Mouse (Mus musculus) lung, embryonic 16.5 days (tissue): ENCODE measurements at regions not wholly inside any gene's neighbourhood (a gene's known extent, or its start where the extent isn't known, plus 50 kb on each side); places are given as distances from the start of the nearest gene placed in this dataset.
A peak's percentile ranks its signal among the peaks of the same experiment; 100 is the strongest.

Experiments
- ATAC-seq: fragments of 200-750 bp; cut with Nextera tagmentation; 2 replicates; pipeline ENCODE4 v1.8.0; 2017; ENCODE audit warnings: low read depth, mild to moderate bottlenecking, moderate library complexity
- H3K27ac ChIP-seq: fragments of 300-500 bp; sonication (generic); 2 replicates; pipeline ENCODE4 v1.5.1; 2014; ENCODE audit warnings: mild to moderate bottlenecking, control low read depth, low read length
- H3K27me3 ChIP-seq: fragments of 300-500 bp; sonication (generic); 2 replicates; pipeline ENCODE4 v1.6.1; 2014; ENCODE audit warnings: low read depth, low read length, mixed read lengths; ENCODE audit not compliant: control insufficient read depth, insufficient read depth
- H3K36me3 ChIP-seq: fragments of 300-500 bp; sonication (generic); 2 replicates; pipeline ENCODE4 v1.6.1; 2014; ENCODE audit warnings: low read length; ENCODE audit not compliant: control insufficient read depth, insufficient read depth
- H3K4me1 ChIP-seq: fragments of 300-500 bp; sonication (generic); replicated peaks from 2 replicates; pipeline ENCODE4 v1.6.1; 2014; ENCODE audit warnings: low read length, mixed read lengths; ENCODE audit not compliant: control insufficient read depth, insufficient read depth
- H3K4me2 ChIP-seq: fragments of 300-500 bp; sonication (generic); 2 replicates; pipeline ENCODE4 v1.6.1; 2014; ENCODE audit warnings: low read depth, low read length, control low read depth
- H3K4me3 ChIP-seq: fragments of 300-500 bp; sonication (generic); 2 replicates; pipeline ENCODE4 v1.5.1; 2014; ENCODE audit warnings: mild to moderate bottlenecking, low read length, control low read depth
- H3K9ac ChIP-seq: fragments of 300-500 bp; sonication (generic); 2 replicates; pipeline ENCODE4 v1.6.1; 2014; ENCODE audit warnings: low read length, control low read depth
- H3K9me3 ChIP-seq: fragments of 300-500 bp; sonication (generic); 2 replicates; pipeline ENCODE4 v1.6.1; 2016; ENCODE audit warnings: low read length; ENCODE audit not compliant: control insufficient read depth
- WGBS: fragments of 180-500 bp; shearing (Covaris S2); extraction: QIAGEN DNeasy Blood & Tissue Kit; methylation state at CpG from one replicate; pipeline ENCODE4 v1.1.7; 2014; 5-methylcytosine and 5-hydroxymethylcytosine counted together

DNA sequence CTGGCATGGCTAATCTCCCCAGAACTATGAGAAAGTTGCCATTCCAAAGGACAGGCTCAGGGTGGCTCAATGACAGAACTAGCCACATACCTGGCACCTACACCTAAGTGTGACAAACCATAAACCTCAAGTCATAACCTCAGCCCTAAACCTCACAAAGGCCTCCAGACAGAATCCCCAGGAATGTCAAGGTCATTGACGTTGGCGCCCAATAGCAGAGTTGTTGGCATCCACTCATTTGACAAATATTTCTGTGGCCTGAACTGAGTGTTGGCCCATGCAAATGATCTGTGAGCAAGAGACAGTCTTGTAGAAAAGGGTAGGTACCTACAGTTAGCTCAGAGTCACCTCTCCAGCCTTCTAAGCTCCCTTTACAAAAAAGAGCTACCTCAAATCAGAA lies 80.3 kb upstream of the Agap1 start:
- Histone ChIP-seq H3K9ac (no peak overlapping the region), H3K36me3 (no peaks in the 10 kb centered on the region), H3K4me1 (no peaks in the 10 kb centered on the region), H3K27me3 (no peaks in the 10 kb centered on the region), H3K9me3 (no peaks in the 10 kb centered on the region), H3K4me3 (no peak overlapping the region), H3K27ac (no peak overlapping the region), H3K4me2 (no peak overlapping the region)
- no peak for ATAC-seq
- 81% methylated on average over 2 of the region's 2 CpGs for WGBS

DNA sequence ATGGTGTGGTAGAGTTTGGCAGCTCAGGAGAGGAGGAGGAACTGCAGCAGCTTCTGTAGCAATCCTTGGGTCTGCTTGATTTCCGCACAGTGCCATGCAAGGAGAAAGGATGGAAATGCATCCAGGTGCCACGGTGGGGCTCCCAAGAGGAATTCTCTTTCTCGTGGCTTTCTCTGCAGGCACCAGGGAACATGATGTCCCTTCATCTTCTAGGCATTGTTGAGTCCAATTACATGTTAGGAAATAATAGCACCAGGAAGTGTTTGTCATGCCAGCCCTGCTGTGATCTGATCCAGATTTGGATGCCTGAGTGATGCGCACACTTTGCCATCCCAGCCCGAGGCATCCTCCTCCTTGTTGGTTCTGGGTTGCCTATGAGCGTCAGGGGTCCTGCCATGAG lies 72.6 kb upstream of the Agap1 start:
- 80% methylated on average over 6 of the region's 6 CpGs for WGBS
- no peaks in the 10 kb centered on the region for H3K4me1 ChIP-seq
- no peaks in the 10 kb centered on the region for H3K36me3 ChIP-seq
- H3K4me3 ChIP-seq: no peak overlapping the region
- H3K27ac ChIP-seq: no peak overlapping the region
- no peak for ATAC-seq
- no peaks in the 10 kb centered on the region for H3K27me3 ChIP-seq
- H3K4me2 ChIP-seq: no peak overlapping the region
- H3K9ac ChIP-seq: no peak overlapping the region
- H3K9me3 ChIP-seq: no peaks in the 10 kb centered on the region

DNA sequence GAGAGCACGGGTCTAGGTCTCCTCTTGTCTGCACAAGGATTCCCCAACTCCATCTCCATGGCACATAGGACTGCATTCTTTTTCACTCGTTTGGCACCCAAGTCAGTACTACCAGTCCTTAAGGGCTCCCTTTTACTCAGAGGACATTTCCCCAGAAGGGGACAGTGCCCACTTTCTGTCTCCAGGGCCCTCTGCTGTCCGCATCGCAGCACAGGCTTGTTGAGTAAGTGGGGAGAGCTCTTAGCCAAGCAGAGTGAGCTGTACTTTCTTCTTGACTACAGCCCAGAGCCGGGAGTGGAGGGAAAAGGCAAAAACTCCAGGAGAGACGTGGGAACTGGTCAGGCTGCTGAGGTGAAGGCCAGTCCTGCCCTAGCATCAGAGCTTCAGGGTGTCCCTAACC lies 69.5 kb upstream of the Agap1 start:
- WGBS: 50% methylated on average over 6 of the region's 6 CpGs
- no peak for ATAC-seq
- H3K27me3 ChIP-seq: no peaks in the 10 kb centered on the region
- H3K4me2 ChIP-seq: no peak overlapping the region
- H3K27ac ChIP-seq: no peak overlapping the region
- H3K36me3 ChIP-seq: no peaks in the 10 kb centered on the region
- H3K4me1 ChIP-seq: no peaks in the 10 kb centered on the region
- H3K4me3 ChIP-seq: no peak overlapping the region
- no peaks in the 10 kb centered on the region for H3K9me3 ChIP-seq
- H3K9ac ChIP-seq: no peak overlapping the region

DNA sequence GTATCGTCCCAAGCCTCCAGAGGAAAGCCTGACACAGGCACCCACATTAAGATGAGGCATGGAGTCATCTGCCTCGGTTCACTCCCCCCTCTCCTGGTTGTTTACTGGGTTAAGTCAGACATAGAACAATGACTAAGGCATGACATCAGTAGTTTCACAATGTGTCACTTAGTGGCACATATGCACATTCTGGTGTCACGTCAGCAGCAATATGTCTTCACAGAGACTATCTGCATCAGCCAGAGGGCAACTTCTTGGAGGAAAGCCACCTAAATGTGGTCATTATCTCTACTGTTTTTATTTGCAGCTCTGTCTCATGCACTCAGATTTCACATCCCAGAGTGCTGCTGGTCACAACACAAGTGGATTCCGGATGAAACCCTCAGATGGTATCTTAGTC lies 61.9 kb upstream of the Agap1 start:
- Histone ChIP-seq H3K9ac (no peak overlapping the region), H3K36me3 (no peaks in the 10 kb centered on the region), H3K4me1 (no peaks in the 10 kb centered on the region), H3K4me2 (no peak overlapping the region), H3K4me3 (no peak overlapping the region), H3K27me3 (no peaks in the 10 kb centered on the region), H3K9me3 (no peaks in the 10 kb centered on the region), H3K27ac (no peak overlapping the region)
- ATAC-seq: no peak
- 66% methylated on average over 4 of the region's 4 CpGs for WGBS

DNA sequence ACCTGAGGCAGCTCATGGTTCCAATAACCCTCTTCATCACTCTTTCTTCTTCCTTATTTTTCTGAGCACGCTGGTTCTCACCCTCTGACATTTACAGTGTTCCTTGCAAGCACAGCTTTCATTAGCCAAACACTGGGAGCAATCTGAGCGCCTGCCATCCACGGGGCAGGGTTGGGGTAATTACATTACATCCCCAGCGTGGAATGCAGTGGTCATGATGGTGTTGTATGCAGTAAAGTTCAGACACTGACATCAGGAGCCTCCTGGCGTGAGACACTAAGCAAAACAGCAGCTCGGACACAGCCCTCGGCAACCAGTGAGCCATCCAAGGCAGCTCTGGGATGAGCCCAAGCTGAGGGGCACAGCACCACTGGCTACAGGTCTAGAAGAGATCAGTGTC lies 60.1 kb upstream of the Agap1 start:
- Histone ChIP-seq H3K4me2 (no peak overlapping the region), H3K9ac (no peak overlapping the region), H3K4me1 (no peaks in the 10 kb centered on the region), H3K4me3 (no peak overlapping the region), H3K9me3 (no peaks in the 10 kb centered on the region), H3K36me3 (no peaks in the 10 kb centered on the region), H3K27ac (no peak overlapping the region), H3K27me3 (no peaks in the 10 kb centered on the region)
- 45% methylated on average over 7 of the region's 7 CpGs for WGBS
- ATAC-seq: no peak

DNA sequence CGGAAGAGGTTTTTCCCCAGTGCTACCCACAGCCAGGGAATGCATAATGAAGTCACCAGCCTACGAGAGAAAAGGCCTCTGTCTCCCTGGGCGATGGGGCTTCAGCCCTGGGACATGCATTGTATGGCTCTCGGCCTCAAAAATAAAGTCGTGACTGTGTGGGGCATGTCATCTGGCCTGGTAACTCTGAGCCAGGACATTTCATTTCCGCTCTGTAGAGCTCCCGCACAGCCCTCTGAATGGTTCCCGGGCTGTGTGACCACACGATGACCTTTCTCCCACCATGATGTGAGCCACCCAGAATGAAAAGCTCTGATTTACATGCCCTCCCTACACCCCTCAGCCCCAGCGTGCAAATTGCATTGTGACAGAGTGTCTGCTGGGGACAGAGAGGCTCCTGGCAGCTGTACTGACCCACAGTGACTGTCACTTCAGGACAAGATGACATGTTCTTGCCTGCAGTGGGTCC lies 53.8 kb upstream of the Agap1 start:
- 59% methylated on average over 10 of the region's 10 CpGs for WGBS
- no peaks in the 10 kb centered on the region; the same call in 1 of the 2 replicates for H3K4me1 ChIP-seq
- peak; percentile 68 for ATAC-seq
- H3K27ac ChIP-seq: no peak overlapping the region
- H3K4me3 ChIP-seq: no peak overlapping the region
- no peak overlapping the region for H3K4me2 ChIP-seq
- H3K36me3 ChIP-seq: no peaks in the 10 kb centered on the region
- H3K9ac ChIP-seq: no peak overlapping the region
- H3K9me3 ChIP-seq: no peaks in the 10 kb centered on the region; the same call in 1 of the 2 replicates
- H3K27me3 ChIP-seq: no peaks in the 10 kb centered on the region

DNA sequence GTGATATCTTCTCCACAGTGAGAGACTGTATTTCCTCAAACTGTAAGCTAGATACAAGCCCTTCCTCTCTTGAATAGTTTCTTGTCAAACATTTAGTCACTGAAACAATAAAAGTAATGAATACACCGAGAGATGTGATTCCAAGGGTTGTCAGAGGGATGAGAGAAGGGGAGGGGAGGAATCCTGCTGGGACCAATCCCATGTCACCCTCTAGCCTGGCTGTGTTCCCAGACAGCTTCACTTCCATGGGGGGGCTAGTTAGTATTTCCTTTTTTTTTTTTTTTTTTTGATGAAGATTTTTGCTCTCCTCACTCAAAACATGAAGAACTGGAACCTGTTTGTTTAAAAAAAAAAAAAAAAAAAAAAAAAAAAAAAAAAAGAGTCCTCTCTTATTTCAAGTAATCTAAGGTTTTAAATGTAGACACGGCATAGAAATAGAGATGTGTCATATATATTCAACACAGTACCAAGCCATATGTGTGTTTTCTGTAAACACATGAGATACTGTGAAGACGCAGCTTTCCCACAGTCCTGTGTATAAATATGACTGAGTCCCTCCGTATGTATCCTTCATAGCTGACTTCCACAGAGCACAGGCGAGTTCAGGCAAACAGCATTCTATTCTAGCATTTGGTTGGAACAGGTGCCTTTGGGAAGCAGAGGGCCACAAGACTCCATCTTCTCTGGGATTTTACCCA lies 51.9 kb upstream of the Agap1 start:
- 40% methylated on average over 5 of the region's 5 CpGs for WGBS
- ATAC-seq: peak; percentile 70; the same call in 1 of the 2 replicates
- H3K9me3 ChIP-seq: no peaks in the 10 kb centered on the region; the same call in 1 of the 2 replicates
- H3K4me3 ChIP-seq: no peak overlapping the region
- H3K27me3 ChIP-seq: no peaks in the 10 kb centered on the region
- no peak overlapping the region for H3K4me2 ChIP-seq
- H3K9ac ChIP-seq: no peak overlapping the region
- H3K27ac ChIP-seq: peak overlapping the region; percentile 17; the same call in 1 of the 2 replicates
- H3K4me1 ChIP-seq: no peaks in the 10 kb centered on the region; the same call in 1 of the 2 replicates
- H3K36me3 ChIP-seq: no peaks in the 10 kb centered on the region

DNA sequence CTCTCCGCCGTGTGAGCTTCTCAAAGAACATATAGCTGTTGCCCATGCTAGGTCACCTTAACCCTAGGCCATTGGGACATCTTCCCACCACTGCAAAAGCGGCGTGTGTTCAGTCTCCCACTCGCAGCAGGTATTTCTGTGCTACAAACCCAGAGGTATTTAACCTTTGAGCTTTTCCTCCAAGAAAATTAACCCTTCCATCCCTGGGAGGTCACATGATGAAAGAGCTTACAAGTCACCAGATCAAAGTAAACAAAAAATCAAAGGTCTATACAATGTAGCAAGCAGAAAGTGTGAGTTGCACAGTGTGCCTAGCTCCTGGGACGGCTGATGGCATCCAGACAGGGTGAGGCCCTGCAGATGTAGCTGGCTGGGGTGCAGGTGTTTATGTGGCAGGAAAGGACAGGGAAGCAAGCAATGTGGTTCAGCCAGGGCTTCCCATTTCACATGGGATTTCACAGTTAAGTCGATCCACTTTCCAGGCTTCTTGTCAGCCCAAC lies 51.0 kb upstream of the Agap1 start:
- Histone ChIP-seq H3K4me2 (no peak overlapping the region), H3K27me3 (no peaks in the 10 kb centered on the region), H3K4me1 (no peaks in the 10 kb centered on the region; the same call in 1 of the 2 replicates), H3K9ac (no peak overlapping the region), H3K27ac (no peak overlapping the region), H3K9me3 (no peaks in the 10 kb centered on the region; the same call in 1 of the 2 replicates), H3K4me3 (no peak overlapping the region), H3K36me3 (no peaks in the 10 kb centered on the region)
- ATAC-seq: no peak
- WGBS: 48% methylated on average over 7 of the region's 7 CpGs
